Mouse (Mus musculus) erythroblast, embryonic 14.5 days (primary cell): ENCODE results near the gene Higd2a. TPM values are rescaled to one million over a fixed set of nuclear protein-coding genes. Genes with fewer than 3 reads are reported as not detected.

Experiments used
- H3K27me3 ChIP-seq: 2 replicates; pipeline ENCODE4 v1.6.1; 2012; ENCODE audit warnings: inconsistent platforms; ENCODE audit not compliant: control insufficient read depth
- H3K36me3 ChIP-seq: 2 replicates; pipeline ENCODE4 v1.6.1; 2012; ENCODE audit warnings: mild to moderate bottlenecking, inconsistent platforms; ENCODE audit not compliant: control insufficient read depth
- H3K4me1 ChIP-seq: 2 replicates; pipeline ENCODE4 v1.6.1; 2012; ENCODE audit warnings: inconsistent platforms; ENCODE audit not compliant: control insufficient read depth
- H3K4me3 ChIP-seq: replicated peaks from 2 replicates; pipeline ENCODE3; 2012; ENCODE audit warnings: moderate library complexity, mild to moderate bottlenecking, inconsistent platforms
- H3K9me3 ChIP-seq: 2 replicates; pipeline ENCODE4 v1.6.1; 2012; ENCODE audit warnings: low read length, inconsistent platforms, mixed read lengths; ENCODE audit not compliant: control insufficient read depth
- GATA1 ChIP-seq: IDR thresholded peaks from 2 replicates; pipeline ENCODE4 v1.6.1; 2012; ENCODE audit warnings: low read length, inconsistent platforms, mixed read lengths
- TAL1 ChIP-seq: IDR thresholded peaks from 3 replicates; pipeline ENCODE4 v1.6.1; 2012; ENCODE audit warnings: low read length, inconsistent platforms, mixed read lengths
- polyA plus RNA-seq: library from polyadenylated mRNA; stranded (reverse); fragments of >175 nt; gene quantifications from 2 replicates; pipeline ENCODE4 v1.2.3, GENCODE M21; 2012

The Higd2a gene
- polyA plus RNA-seq, 1 experiment, result 3.8 TPM

- Histone ChIP-seq H3K4me3 (no peak overlapping the region), H3K4me1 (peaks cover 7% of the 10 kb centered on the region), H3K27me3 (no peaks in the 10 kb centered on the region), H3K9me3 (no peaks in the 10 kb centered on the region), H3K36me3 (peaks cover 42% of the 10 kb centered on the region)
- TF ChIP-seq GATA1 (no peak), TAL1 (no peak)
Measured at GRCm38 (mm10) chr13:54629128-54629527, 39.1 kb downstream of the Higd2a start.

- TF ChIP-seq GATA1 (no peak), TAL1 (no peak)
- Histone ChIP-seq H3K9me3 (no peaks in the 10 kb centered on the region), H3K36me3 (peaks cover 49% of the 10 kb centered on the region), H3K4me3 (no peak overlapping the region), H3K4me1 (no peaks in the 10 kb centered on the region; the same call in 1 of the 2 replicates), H3K27me3 (no peaks in the 10 kb centered on the region)
Measured at GRCm38 (mm10) chr13:54632731-54633277, 42.8 kb downstream of the Higd2a start.

GRCm38 (mm10) chr13:54635011-54635410 lies 45.0 kb downstream of the Higd2a start:
- Histone ChIP-seq H3K27me3 (no peaks in the 10 kb centered on the region), H3K36me3 (peaks cover 56% of the 10 kb centered on the region), H3K9me3 (no peaks in the 10 kb centered on the region), H3K4me1 (no peaks in the 10 kb centered on the region), H3K4me3 (no peak overlapping the region)
- no peak for TF ChIP-seq GATA1
- TF ChIP-seq TAL1, result no peak

Other genes with a start within 250 kb of the Higd2a start
- 0.02 and 0.03 TPM in 2 replicates for gene Cplx2, start 218.9 kb upstream of the Higd2a start, polyA plus RNA-seq
- 5.1 and 5.7 TPM in 2 replicates for gene Thoc3, start 121.4 kb upstream of the Higd2a start, polyA plus RNA-seq
- gene Simc1, start 86.4 kb upstream of the Higd2a start, polyA plus RNA-seq, result 0.04 and 0.07 TPM in 2 replicates
- gene 4833439L19Rik, start 24.8 kb upstream of the Higd2a start, polyA plus RNA-seq, result 2.7 and 3.4 TPM in 2 replicates
- 0.08 TPM in 1 of 2 replicates, not detected in the other for gene Arl10, start 15.2 kb upstream of the Higd2a start, polyA plus RNA-seq
- gene Nop16, start 117 bp upstream of the Higd2a start, polyA plus RNA-seq, result 0.77 and 1.7 TPM in 2 replicates
- gene Cltb, start 21.1 kb downstream of the Higd2a start, polyA plus RNA-seq, result 46.7 and 79.0 TPM in 2 replicates
- gene Faf2, start 31.6 kb downstream of the Higd2a start, polyA plus RNA-seq, result 1.3 and 1.5 TPM in 2 replicates
- 20.2 and 23.6 TPM in 2 replicates for gene Rnf44, start 103.7 kb downstream of the Higd2a start, polyA plus RNA-seq
- 0.03 TPM in 1 of 2 replicates, not detected in the other for gene Cdhr2, start 111.3 kb downstream of the Higd2a start, polyA plus RNA-seq
- not detected in 2 replicates for gene Gprin1, start 159.7 kb downstream of the Higd2a start, polyA plus RNA-seq
- not detected in 2 replicates for gene Sncb, start 176.4 kb downstream of the Higd2a start, polyA plus RNA-seq
- not detected in 2 replicates for gene Eif4e1b, start 193.8 kb downstream of the Higd2a start, polyA plus RNA-seq
- gene Tspan17, start 199.2 kb downstream of the Higd2a start, polyA plus RNA-seq, result not detected in 2 replicates